Mouse (Mus musculus) heart, embryonic 16.5 days (tissue): ENCODE data around the gene Sik3. TPM values are rescaled to one million over a fixed set of nuclear protein-coding genes. Genes with fewer than 3 reads are reported as not detected.
"Not testable (repeated sequence)": the region's sequence is repeated elsewhere in the genome, so short reads cannot be mapped to it uniquely, and the experiment has no call there.

ENCODE experiments used
- ATAC-seq: fragments of 200-750 bp; cut with Nextera tagmentation; replicated peaks from 2 replicates; pipeline ENCODE4 v1.8.0; 2017; ENCODE audit warnings: moderate number of reproducible peaks; ENCODE audit not compliant: insufficient read depth, low FRiP score; ENCODE audit errors: extremely low read depth
- H3K27ac ChIP-seq: fragments of 300-500 bp; sonication (generic); 2 replicates; pipeline ENCODE4 v1.5.1; 2014; ENCODE audit warnings: mild to moderate bottlenecking, low read length, control low read depth, moderate library complexity
- H3K27me3 ChIP-seq: fragments of 300-500 bp; sonication (generic); 2 replicates; pipeline ENCODE4 v1.6.1; 2014; ENCODE audit warnings: low read length, mixed read lengths; ENCODE audit not compliant: control insufficient read depth, insufficient read depth
- H3K36me3 ChIP-seq: fragments of 300-500 bp; sonication (generic); 2 replicates; pipeline ENCODE4 v1.6.1; 2014; ENCODE audit not compliant: control insufficient read depth, insufficient read depth
- H3K4me1 ChIP-seq: fragments of 300-500 bp; sonication (generic); 2 replicates; pipeline ENCODE4 v1.6.1; 2014; ENCODE audit warnings: low read length, mixed read lengths; ENCODE audit not compliant: control insufficient read depth, insufficient read depth
- H3K4me2 ChIP-seq: fragments of 300-500 bp; sonication (generic); 2 replicates; pipeline ENCODE4 v1.6.1; 2014; ENCODE audit warnings: low read depth, mild to moderate bottlenecking, control low read depth, low read length
- H3K4me3 ChIP-seq: fragments of 300-500 bp; sonication (generic); 2 replicates; pipeline ENCODE4 v1.5.1; 2014; ENCODE audit warnings: mild to moderate bottlenecking, control low read depth, low read length
- H3K9ac ChIP-seq: fragments of 300-500 bp; sonication (generic); 2 replicates; pipeline ENCODE4 v1.6.1; 2014; ENCODE audit warnings: low read length, control low read depth
- H3K9me3 ChIP-seq: fragments of 300-500 bp; sonication (generic); replicated peaks from 2 replicates; pipeline ENCODE4 v1.6.1; 2016; ENCODE audit warnings: low read length; ENCODE audit not compliant: control insufficient read depth
- WGBS: fragments of 180-500 bp; shearing (Covaris S2); extraction: QIAGEN DNeasy Blood & Tissue Kit; methylation state at CpG from one replicate; pipeline ENCODE4 v1.1.7; 2014; 5-methylcytosine and 5-hydroxymethylcytosine counted together
- polyA plus RNA-seq: library from polyadenylated mRNA; unstranded; fragments of >200 nt; fragmentation: Nextera tagmentation; extraction: Ambion mirVana; gene quantifications from 2 replicates; pipeline ENCODE4 v1.2.1, GENCODE M21; 2015

Gene Sik3
- polyA plus RNA-seq, 1 experiment from 2014 or later, result 5.1 TPM

DNA sequence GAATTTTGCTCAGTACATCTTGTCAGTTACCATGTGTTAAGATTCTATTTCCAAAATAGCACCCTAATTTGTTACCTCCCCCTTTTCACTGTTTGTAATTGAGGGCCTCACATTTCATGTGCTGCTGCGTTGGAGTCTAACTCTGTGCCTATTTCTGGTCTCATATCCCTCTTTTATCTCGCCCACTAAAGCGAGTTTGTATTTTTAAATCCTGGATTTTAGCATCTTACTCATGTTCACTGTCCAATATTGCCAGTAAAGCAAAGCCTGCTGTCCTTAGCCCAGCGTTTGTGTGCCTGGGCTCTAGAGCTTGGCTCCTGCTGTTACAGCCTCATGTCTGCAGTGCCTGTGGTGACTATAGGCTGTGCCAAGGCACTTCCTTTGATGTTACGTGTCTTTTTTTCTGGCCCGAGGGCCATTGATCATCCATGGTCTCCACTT is 69.8 kb downstream of the Sik3 start:
- Histone ChIP-seq H3K4me1 (peaks cover 11% of the 10 kb centered on the region), H3K9me3 (no peaks in the 10 kb centered on the region), H3K27me3 (no peaks in the 10 kb centered on the region), H3K36me3 (no peaks in the 10 kb centered on the region), H3K9ac (no peak overlapping the region), H3K27ac (peak overlapping the region; percentile 12), H3K4me3 (no peak overlapping the region), H3K4me2 (no peak overlapping the region)
- WGBS, result 39% methylated on average over 6 of the region's 6 CpGs
- peak; percentile 37; the same call in 1 of the 2 replicates for ATAC-seq

DNA sequence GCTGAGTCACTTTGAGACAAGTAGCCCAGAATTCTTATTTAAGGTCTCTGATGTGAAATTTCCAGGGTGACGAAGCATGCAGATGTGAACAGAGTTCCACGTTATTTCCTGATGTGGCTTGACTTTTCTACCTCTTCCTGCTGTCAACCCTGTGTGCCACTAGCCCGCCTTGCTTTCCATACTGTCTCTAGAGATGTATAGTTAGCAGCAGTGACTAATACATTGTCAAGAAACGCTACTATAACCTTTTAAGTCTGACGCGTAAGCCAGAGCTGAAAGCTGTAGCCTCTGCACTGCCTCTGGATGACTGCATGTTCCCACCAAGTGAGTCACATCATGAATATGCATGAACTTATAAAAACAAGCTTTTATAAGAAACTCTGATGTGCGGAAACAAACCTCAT is 70.9 kb downstream of the Sik3 start:
- no peak for ATAC-seq
- no peak overlapping the region for H3K9ac ChIP-seq
- WGBS, result 84% methylated on average over 7 of the region's 7 CpGs
- H3K27me3 ChIP-seq, result no peaks in the 10 kb centered on the region
- peaks cover 11% of the 10 kb centered on the region for H3K4me1 ChIP-seq
- no peak overlapping the region for H3K27ac ChIP-seq
- H3K4me3 ChIP-seq, result no peak overlapping the region
- no peaks in the 10 kb centered on the region for H3K36me3 ChIP-seq
- no peaks in the 10 kb centered on the region for H3K9me3 ChIP-seq
- H3K4me2 ChIP-seq, result no peak overlapping the region

DNA sequence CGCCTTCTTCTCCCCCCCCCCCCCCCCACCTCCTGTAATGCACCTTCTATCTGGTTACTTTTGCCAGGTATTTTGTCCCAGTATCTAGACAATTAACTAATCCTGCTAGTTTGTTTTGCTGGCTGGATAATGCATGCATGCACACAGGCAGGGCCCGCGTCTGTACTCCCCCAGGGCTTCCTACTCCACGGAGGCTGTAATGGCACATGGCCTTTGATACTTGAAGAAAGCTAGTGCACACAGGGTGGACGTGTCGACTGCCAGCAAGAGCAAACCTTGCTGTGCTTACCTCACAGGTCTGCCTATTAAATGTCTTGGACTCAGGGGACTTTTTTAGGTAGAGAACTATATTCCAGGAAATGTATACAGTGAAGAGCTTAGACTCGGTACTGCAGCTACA is 73.3 kb downstream of the Sik3 start:
- Histone ChIP-seq H3K27me3 (no peaks in the 10 kb centered on the region), H3K4me1 (peaks cover 11% of the 10 kb centered on the region), H3K36me3 (no peaks in the 10 kb centered on the region), H3K27ac (no peak overlapping the region), H3K4me2 (no peak overlapping the region), H3K4me3 (no peak overlapping the region), H3K9me3 (no peaks in the 10 kb centered on the region), H3K9ac (no peak overlapping the region)
- ATAC-seq, result no peak
- WGBS, result 79% methylated on average over 6 of the region's 7 CpGs

DNA sequence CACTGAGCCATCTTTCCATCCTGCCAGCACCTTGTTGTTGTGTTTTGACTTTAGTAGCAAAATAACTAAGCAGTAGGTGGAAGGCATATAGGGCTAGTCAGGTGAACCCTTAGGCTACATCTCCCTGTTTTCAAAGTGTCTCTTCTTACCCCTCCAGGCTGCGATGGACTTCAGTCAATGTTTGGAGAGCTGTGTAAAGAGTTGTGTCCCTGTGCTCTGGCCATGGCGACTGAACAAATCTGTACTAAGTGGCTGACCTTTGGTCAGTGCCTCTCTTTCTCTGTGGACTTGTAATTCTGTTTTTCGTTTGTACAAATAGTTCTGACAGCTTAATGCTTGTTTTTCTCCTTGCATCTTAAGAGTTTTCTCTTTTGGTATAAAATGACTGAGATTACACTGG is 74.2 kb downstream of the Sik3 start:
- Histone ChIP-seq H3K36me3 (no peaks in the 10 kb centered on the region), H3K4me3 (no peak overlapping the region), H3K27me3 (no peaks in the 10 kb centered on the region), H3K27ac (no peak overlapping the region), H3K9ac (no peak overlapping the region), H3K4me1 (peaks cover 9% of the 10 kb centered on the region), H3K4me2 (no peak overlapping the region), H3K9me3 (no peaks in the 10 kb centered on the region)
- 70% methylated on average over 3 of the region's 3 CpGs for WGBS
- ATAC-seq, result no peak

DNA sequence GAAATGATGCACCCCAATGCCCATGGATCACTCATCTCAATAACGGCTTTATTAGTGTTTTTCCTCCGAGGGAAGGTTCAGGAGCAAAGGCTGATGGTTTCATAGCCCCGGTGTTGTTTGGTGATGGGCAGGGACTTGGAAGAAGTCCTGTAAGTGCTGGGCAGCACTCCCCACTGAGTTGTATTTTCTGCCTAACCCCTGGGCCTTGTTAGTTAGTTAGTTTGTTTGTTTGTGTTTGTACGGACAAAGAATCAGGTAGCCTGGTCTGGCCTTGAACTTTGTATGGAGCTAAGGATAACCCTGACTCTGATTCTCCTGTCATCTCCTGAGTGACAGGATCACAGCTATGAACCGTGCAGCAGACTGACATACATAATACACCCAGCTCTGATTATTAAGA is 74.8 kb downstream of the Sik3 start:
- WGBS, result 78% methylated on average over 5 of the region's 5 CpGs
- no peak overlapping the region for H3K4me3 ChIP-seq

DNA sequence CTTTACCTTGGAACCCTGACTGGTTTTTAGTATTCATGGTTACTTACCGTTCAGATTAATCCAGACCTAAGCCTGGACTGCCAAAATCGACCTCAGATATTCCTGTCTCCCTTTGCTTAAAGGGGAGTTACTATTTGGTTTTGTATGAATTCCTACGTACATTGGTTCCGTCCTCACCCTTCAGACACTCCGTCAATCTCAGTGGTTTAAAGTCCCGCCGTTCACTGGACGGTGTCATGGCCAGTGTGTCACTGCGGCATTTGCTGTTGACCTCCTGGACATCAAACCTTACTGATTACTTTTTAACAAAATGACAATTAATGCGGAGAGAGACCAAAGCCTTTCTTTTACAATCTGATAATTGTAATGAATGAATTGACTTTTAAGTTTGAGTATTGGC is 76.1 kb downstream of the Sik3 start:
- no peaks in the 10 kb centered on the region for H3K27me3 ChIP-seq
- no peaks in the 10 kb centered on the region for H3K36me3 ChIP-seq
- no peak overlapping the region for H3K4me2 ChIP-seq
- no peak overlapping the region for H3K4me3 ChIP-seq
- H3K9me3 ChIP-seq, result no peaks in the 10 kb centered on the region
- H3K9ac ChIP-seq, result no peak overlapping the region
- 86% methylated on average over 10 of the region's 10 CpGs for WGBS
- H3K27ac ChIP-seq, result no peak overlapping the region
- peaks cover 3% of the 10 kb centered on the region; the same call in 1 of the 2 replicates for H3K4me1 ChIP-seq
- no peak for ATAC-seq

More for the DNA sequence above, 74.8 kb downstream of the Sik3 start:
- no peaks in the 10 kb centered on the region for H3K27me3 ChIP-seq
- no peak overlapping the region for H3K4me2 ChIP-seq
- no peaks in the 10 kb centered on the region for H3K9me3 ChIP-seq
- peaks cover 3% of the 10 kb centered on the region for H3K4me1 ChIP-seq
- no peak overlapping the region for H3K27ac ChIP-seq
- H3K36me3 ChIP-seq, result no peaks in the 10 kb centered on the region
- H3K9ac ChIP-seq, result no peak overlapping the region
- ATAC-seq, result no peak

DNA sequence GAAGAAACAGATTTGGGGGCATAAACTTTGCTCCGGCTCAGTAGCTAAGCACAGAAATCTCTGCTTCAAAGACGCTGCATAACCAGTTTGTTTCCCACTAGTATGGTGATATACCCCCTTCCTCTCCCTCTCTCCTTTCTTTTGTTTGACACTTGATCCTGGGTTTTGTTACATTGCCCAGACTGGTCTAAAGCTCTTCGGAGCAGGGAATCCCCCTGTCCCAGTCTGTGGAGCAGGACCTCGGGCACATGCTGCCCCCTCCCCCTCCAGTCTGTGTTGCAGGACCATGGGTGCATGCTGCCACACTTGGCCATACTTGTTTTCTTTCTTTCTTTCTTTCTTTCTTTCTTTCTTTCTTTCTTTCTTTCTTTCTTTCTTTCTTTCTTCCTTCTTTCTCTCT is 77.4 kb downstream of the Sik3 start:
- H3K4me1 ChIP-seq, result 0 out of 2 replicates have a peak, but pooled peaks cover 3% of the 10 kb centered on the region
- H3K4me2 ChIP-seq, result no peak overlapping the region
- H3K9me3 ChIP-seq, result no peaks in the 10 kb centered on the region
- WGBS, result 61% methylated on average over 4 of the region's 4 CpGs
- H3K9ac ChIP-seq, result no peak overlapping the region
- H3K4me3 ChIP-seq, result no peak overlapping the region
- no peak overlapping the region for H3K27ac ChIP-seq
- no peaks in the 10 kb centered on the region for H3K27me3 ChIP-seq
- ATAC-seq, result no peak
- no peaks in the 10 kb centered on the region for H3K36me3 ChIP-seq

DNA sequence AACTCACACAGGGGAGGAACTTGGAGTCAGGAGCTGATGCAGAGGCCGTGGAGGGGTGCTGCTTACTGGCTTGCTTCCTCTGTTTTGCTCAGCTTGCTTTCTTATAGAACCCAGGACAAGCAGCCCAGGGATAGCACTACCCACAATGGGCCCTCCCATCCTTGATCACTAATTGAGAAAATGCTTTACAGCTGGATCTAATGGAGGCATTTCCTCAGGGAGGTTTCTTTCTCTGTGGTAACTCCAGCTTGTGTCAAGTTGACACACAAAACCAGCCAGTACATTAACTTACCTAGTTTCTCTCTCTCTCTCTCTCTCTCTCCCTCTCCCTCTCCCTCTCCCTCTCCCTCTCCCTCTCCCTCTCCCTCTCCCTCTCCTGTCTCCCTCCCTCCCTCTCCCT is 78.5 kb downstream of the Sik3 start:
- not testable (repeated sequence) for H3K27me3 ChIP-seq, H3K4me1 ChIP-seq, H3K4me2 ChIP-seq, H3K27ac ChIP-seq, H3K9me3 ChIP-seq, H3K9ac ChIP-seq, ATAC-seq, H3K36me3 ChIP-seq, H3K4me3 ChIP-seq
- 75% methylated on average over 1 of the region's 1 CpGs for whole genome bisulfite sequencing

DNA sequence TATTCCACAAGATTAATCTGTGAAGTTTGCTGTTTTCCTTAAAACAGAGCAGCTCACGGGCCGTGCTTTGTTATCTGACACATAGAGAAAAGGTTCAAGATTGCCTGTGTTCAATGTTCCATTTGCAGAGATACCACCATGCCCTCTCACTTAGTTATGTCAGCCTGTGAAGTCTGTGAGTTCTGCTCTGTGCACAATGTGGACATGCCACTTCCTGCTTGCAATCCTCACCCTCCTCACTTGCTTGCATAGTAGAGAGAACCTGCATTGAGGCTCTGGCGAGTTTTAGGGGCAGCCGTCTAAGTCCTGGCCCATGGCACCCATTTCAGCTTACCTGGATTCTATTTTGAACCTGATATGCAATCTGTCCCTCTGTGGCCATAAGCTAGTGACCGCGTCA is 80.0 kb downstream of the Sik3 start:
- no peak overlapping the region for H3K9ac ChIP-seq
- 73% methylated on average over 6 of the region's 6 CpGs for WGBS

More for the DNA sequence above, 80.0 kb downstream of the Sik3 start:
- Histone ChIP-seq H3K4me2 (no peak overlapping the region), H3K4me1 (0 out of 2 replicates have a peak, but pooled peaks cover 3% of the 10 kb centered on the region), H3K27me3 (no peaks in the 10 kb centered on the region), H3K4me3 (no peak overlapping the region), H3K27ac (no peak overlapping the region), H3K36me3 (no peaks in the 10 kb centered on the region), H3K9me3 (no peaks in the 10 kb centered on the region)
- ATAC-seq, result no peak
